40 mouse cellular contexts compared by ENCODE assay signal in the genomic region with DNA sequence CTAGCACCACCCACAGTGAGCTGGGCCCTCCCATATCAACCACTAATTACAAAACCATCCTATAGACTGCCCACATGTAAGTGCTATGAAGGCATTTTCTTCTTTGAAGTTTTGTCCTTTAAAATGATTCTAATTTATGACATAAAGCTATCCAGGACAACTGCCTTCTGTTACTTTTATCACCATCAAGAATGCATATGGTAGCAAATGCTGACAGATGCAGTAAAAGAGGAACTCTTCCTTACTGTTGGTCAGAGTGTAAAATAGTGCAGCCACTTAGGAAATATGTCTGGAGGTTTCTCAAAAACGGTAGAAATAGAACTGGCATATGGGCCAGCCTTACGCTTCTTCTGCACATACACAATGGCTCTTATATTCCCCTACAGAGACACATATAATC. TPM values are rescaled to one million over a fixed set of nuclear protein-coding genes. Genes with fewer than 3 reads are reported as not detected.
"Had no signal": no experiment of that assay in that cellular context is flagged by ENCODE, and none has a peak within 500 bp of the region (broad histone marks: within the 10 kb centered on the region; RNA-seq: fewer than 3 reads in every experiment).

No protein-coding gene starts in this region.

- H3K36me3 ChIP-seq: embryonic facial prominence, embryonic 10.5 days; embryonic facial prominence, embryonic 12.5 days; embryonic facial prominence, embryonic 13.5 days; embryonic facial prominence, embryonic 15.5 days; forebrain, embryonic 10.5 days; forebrain, embryonic 12.5 days; forebrain, embryonic 15.5 days; heart, embryonic 10.5 days had no signal

- ATAC-seq: forebrain, embryonic 13.5 days; forebrain, embryonic 14.5 days; forebrain, embryonic 15.5 days had no signal

- H3K4me3 ChIP-seq: embryonic facial prominence, embryonic 10.5 days; embryonic facial prominence, embryonic 12.5 days; embryonic facial prominence, embryonic 13.5 days; embryonic facial prominence, embryonic 15.5 days; erythroblast, embryonic 14.5 days; forebrain, embryonic 10.5 days; forebrain, embryonic 12.5 days; forebrain, embryonic 13.5 days; forebrain, embryonic 15.5 days; gastrocnemius, adult 2 months; heart, adult 2 months; heart, embryonic 10.5 days had no signal

- H3K4me1 ChIP-seq: embryonic facial prominence, embryonic 10.5 days; embryonic facial prominence, embryonic 12.5 days; embryonic facial prominence, embryonic 13.5 days; embryonic facial prominence, embryonic 15.5 days; forebrain, embryonic 10.5 days; forebrain, embryonic 12.5 days; forebrain, embryonic 13.5 days; forebrain, embryonic 15.5 days; heart, embryonic 10.5 days had no signal

- H3K9me3 ChIP-seq: embryonic facial prominence, embryonic 12.5 days; embryonic facial prominence, embryonic 13.5 days; embryonic facial prominence, embryonic 15.5 days; forebrain, embryonic 12.5 days; forebrain, embryonic 15.5 days; heart, embryonic 10.5 days had no signal

- H3K27ac ChIP-seq: embryonic facial prominence, embryonic 10.5 days; embryonic facial prominence, embryonic 12.5 days; embryonic facial prominence, embryonic 13.5 days; embryonic facial prominence, embryonic 15.5 days; forebrain, embryonic 10.5 days; forebrain, embryonic 12.5 days; forebrain, embryonic 13.5 days; forebrain, embryonic 15.5 days; gastrocnemius, adult 2 months; heart, adult 2 months; heart, embryonic 10.5 days had no signal

- H3K4me2 ChIP-seq: embryonic facial prominence, embryonic 12.5 days; embryonic facial prominence, embryonic 13.5 days; embryonic facial prominence, embryonic 15.5 days; forebrain, embryonic 12.5 days; forebrain, embryonic 13.5 days; forebrain, embryonic 15.5 days had no signal

- DNase-seq: cerebellum, adult 2 months; cerebellum, adult 8-10 months; cerebellum, adult 9-10 months; cerebellum, adult 9-11 months; cerebellum, postnatal 10 days; cerebellum, postnatal 14 days; cerebellum, postnatal 25 days; cerebellum, postnatal 36 days; embryo, embryonic 11 days; gastrocnemius, adult 2 months; gastrocnemius, postnatal 10 days; gastrocnemius, postnatal 14 days; gastrocnemius, postnatal 25 days; gastrocnemius, postnatal 36 days; heart, adult 11 months; heart, adult 18-20 months; heart, adult 2 months had no signal

- H3K9ac ChIP-seq: embryonic facial prominence, embryonic 12.5 days; embryonic facial prominence, embryonic 13.5 days; embryonic facial prominence, embryonic 15.5 days; forebrain, embryonic 12.5 days; forebrain, embryonic 13.5 days; forebrain, embryonic 15.5 days had no signal

- H3K27me3 ChIP-seq: embryonic facial prominence, embryonic 12.5 days; embryonic facial prominence, embryonic 13.5 days; embryonic facial prominence, embryonic 15.5 days; forebrain, embryonic 12.5 days; forebrain, embryonic 13.5 days; forebrain, embryonic 15.5 days had no signal

RNA-seq across cellular contexts. Expression of a gene that starts 39.5 kb away (rescaled TPM):
- total RNA-seq: common myeloid progenitor, adult 5-6 weeks; gastrocnemius, adult 18-20 months; gastrocnemius, adult 2 months; gastrocnemius, adult 8-10 months; gastrocnemius, postnatal 10 days; gastrocnemius, postnatal 14 days; gastrocnemius, postnatal 25 days; gastrocnemius, postnatal 36 days; gastrocnemius, postnatal 4 days; granulocyte monocyte progenitor cell, adult 5-6 weeks; heart, adult 18-20 months; heart, adult 2 months; heart, adult 8-10 months had no signal
- polyA plus RNA-seq: cerebellum, adult 2 months; cortical plate, adult 2 months; embryonic facial prominence, embryonic 10.5 days; embryonic facial prominence, embryonic 11.5 days; embryonic facial prominence, embryonic 12.5 days; embryonic facial prominence, embryonic 13.5 days; embryonic facial prominence, embryonic 14.5 days; embryonic facial prominence, embryonic 15.5 days; erythroblast, embryonic 14.5 days; forebrain, embryonic 10.5 days; forebrain, embryonic 11.5 days; forebrain, embryonic 12.5 days; forebrain, embryonic 13.5 days; forebrain, embryonic 14.5 days; forebrain, embryonic 15.5 days; frontal cortex, adult 2 months; gonadal fat pad, adult 2 months; heart, adult 2 months; heart, embryonic 10.5 days had no signal
